Mouse (Mus musculus): ENCODE measurements at regions not wholly inside any gene's neighbourhood (a gene's known extent, or its start where the extent isn't known, plus 50 kb on each side); places are given as distances from the start of the nearest gene placed in this dataset.
A peak's percentile ranks its signal among the peaks of the same experiment; 100 is the strongest.
"Not testable (repeated sequence)": the region's sequence is repeated elsewhere in the genome, so short reads cannot be mapped to it uniquely, and the experiment has no call there.

DNA sequence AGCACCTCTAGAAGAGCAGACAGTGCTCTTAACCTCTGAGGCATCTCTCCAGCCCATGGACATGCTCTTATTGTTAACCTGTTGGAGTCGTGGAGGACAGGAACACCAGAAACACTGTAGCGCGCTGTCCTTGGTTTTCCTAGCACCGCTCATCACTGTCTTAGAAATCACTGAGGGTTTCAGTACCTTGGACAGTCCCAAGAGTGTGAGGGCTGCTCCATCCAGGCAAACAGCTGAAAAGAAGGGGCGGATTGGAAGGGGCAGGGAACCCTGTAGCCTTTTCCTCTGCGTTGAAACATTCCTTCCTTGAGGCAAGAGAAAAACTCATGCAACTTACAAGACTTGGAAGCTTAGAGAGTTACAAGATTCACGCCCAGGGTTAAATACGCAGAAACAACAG lies 190.9 kb downstream of the Adgrd1 start:
- Histone ChIP-seq H3K27me3 (ENCODE audit: control insufficient read depth, insufficient read depth, insufficient read length) (peaks cover 8% of the 10 kb centered on the region), H3K79me2 (ENCODE audit: control insufficient read depth, insufficient read depth) (no peaks in the 10 kb centered on the region), H3ac (ENCODE audit: control insufficient read depth, insufficient read length) (no peak overlapping the region), H3K36me3 (ENCODE audit: control insufficient read depth, insufficient read depth) (no peaks in the 10 kb centered on the region), H3K4me3 (no peak overlapping the region), H3K4me2 (ENCODE audit: low read depth) (no peak overlapping the region)
- peak; percentile 78 for TF ChIP-seq REST (IDR thresholded peaks at IDR 0.05; ENCODE audit: insufficient read depth, insufficient read length)
- TF ChIP-seq MYOG (IDR thresholded peaks at IDR 0.05; ENCODE audit: control insufficient read depth in 1 of 3, insufficient read depth in 1 of 3, insufficient read length in 2 of 3, low read depth in 2 of 3): no peak
- TF ChIP-seq CEBPB (IDR thresholded peaks at IDR 0.05; ENCODE audit: insufficient read depth, poor library complexity, severe bottlenecking): no peak
- TF ChIP-seq USF1 (IDR thresholded peaks at IDR 0.05; ENCODE audit: low read depth): no peak
- TF ChIP-seq POLR2AphosphoS2 (IDR thresholded peaks at IDR 0.05; ENCODE audit: insufficient read length, low read depth): no peak

DNA sequence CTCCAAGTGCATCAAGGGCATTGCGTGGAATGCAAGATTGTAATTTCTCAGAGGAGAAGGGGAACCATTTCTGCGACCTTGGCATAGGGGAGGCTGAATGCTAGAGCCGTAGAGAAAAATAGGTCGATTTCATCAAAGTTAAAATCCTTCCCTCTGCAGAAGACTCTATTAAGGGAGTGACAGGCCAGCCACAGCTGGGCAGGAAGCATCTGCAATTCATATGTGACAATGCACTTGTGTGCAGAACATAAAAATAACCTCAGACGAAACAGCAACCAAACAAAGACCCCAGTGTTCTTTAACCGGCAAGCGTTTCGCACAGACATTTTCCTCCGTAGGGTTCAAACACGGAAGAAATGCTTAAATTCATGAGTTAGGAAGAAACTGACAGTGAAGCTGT lies 196.3 kb downstream of the Adgrd1 start:
- H3K4me2 ChIP-seq (ENCODE audit: low read depth); H3ac ChIP-seq (ENCODE audit: control insufficient read depth, insufficient read length); H3K79me2 ChIP-seq (ENCODE audit: control insufficient read depth, insufficient read depth); H3K4me3 ChIP-seq; H3K27me3 ChIP-seq (ENCODE audit: control insufficient read depth, insufficient read depth, insufficient read length); H3K36me3 ChIP-seq (ENCODE audit: control insufficient read depth, insufficient read depth): not testable (repeated sequence)

DNA sequence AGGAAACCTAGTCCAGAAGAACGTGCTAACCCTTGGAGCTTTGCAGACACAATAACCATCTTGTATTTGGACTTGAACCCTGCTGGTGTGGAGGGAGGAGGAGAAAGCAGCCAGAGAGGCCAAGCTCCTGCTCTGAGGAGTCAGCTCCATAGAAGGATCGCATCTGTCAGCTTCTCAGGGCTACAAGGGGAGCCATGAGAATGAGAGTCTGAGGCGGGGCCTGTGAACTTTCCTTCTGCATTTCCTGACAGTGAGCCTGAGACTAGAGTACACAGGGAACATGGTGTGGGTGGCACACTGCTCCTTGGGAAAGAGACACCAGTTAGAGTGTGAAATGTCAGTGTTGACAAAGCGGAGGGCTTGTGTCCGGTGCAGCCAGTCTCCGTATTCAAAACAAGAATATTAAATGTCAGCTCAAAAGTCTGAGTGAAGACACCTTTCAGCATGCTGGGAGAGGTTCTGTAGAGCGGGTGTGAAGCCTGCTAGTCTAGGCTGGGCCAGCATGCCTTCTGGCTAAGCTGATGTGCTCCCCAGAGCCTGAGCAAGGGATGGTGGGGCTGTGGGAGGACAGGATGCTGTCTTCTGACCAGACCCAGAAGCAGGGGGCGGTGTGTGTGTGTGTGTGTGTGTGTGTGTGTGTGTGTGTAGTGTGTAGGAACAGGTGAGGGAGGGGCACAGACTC lies 198.5 kb downstream of the Adgrd1 start:
- H3ac ChIP-seq (ENCODE audit: control insufficient read depth, insufficient read length); H3K4me3 ChIP-seq; H3K79me2 ChIP-seq (ENCODE audit: control insufficient read depth, insufficient read depth): not testable (repeated sequence)

DNA sequence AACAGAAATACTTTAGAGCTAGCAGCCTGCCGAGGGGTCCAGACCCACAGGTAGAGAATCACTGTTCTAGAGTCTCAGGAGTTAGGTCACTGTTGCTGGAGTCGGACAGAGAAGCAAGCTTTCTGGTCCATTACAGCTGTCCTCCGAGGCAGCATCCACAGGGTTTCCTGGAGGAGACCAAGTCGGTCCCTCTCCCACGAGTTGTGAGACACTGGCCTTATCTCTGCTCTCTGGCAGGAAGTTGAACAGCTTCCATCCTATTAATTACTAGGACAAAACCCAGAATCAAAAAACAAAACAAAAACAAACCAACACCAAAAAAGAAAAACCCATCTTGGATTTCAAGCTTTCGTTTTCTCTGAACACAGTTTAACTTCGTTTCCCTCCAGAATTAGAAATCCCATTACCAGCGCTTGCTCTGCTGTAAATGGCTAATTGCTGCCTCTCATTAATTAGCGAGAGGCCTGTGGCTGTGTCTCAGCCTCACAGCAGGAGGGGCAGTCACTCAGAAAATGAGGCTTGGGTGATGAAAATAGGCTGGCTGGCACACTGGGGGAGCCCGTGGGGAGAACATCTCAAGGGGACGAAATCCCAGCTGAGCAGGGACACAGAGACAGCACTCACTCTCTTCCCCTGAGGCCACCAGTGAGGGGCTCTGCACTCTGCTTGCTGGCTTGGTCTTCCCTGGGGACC lies 201.3 kb downstream of the Adgrd1 start:
- H3K4me3 ChIP-seq: no peak overlapping the region
- TF ChIP-seq MAX (IDR thresholded peaks at IDR 0.05; ENCODE audit: low read depth) (no peak), MYOG (IDR thresholded peaks at IDR 0.05; ENCODE audit: control insufficient read depth in 1 of 3, insufficient read depth in 1 of 3, insufficient read length in 2 of 3, low read depth in 2 of 3) (no peak), CEBPB (IDR thresholded peaks at IDR 0.05; ENCODE audit: insufficient read depth, poor library complexity, severe bottlenecking) (no peak), POLR2AphosphoS2 (IDR thresholded peaks at IDR 0.05; ENCODE audit: insufficient read length, low read depth) (no peak), E2F4 (IDR thresholded peaks at IDR 0.05; ENCODE audit: insufficient read depth) (no peak), TCF12 (IDR thresholded peaks at IDR 0.05; ENCODE audit: insufficient read depth, poor library complexity, severe bottlenecking) (no peak), MYOD1 (IDR thresholded peaks at IDR 0.05; ENCODE audit: control insufficient read depth in 1 of 3, insufficient read length in 2 of 3, low read depth in 2 of 3) (no peak), SRF (IDR thresholded peaks at IDR 0.05; ENCODE audit: control insufficient read depth, insufficient read length, low read depth) (no peak), USF1 (IDR thresholded peaks at IDR 0.05; ENCODE audit: low read depth) (no peak), TCF3 (IDR thresholded peaks at IDR 0.05; ENCODE audit: insufficient read length, low read depth) (no peak), REST (IDR thresholded peaks at IDR 0.05; ENCODE audit: insufficient read depth, insufficient read length) (no peak), POLR2A (IDR thresholded peaks at IDR 0.05; ENCODE audit: insufficient read length, low read depth) (no peak)
- H3K27me3 ChIP-seq (ENCODE audit: control insufficient read depth, insufficient read depth, insufficient read length): no peaks in the 10 kb centered on the region
- no peak overlapping the region for H3K4me2 ChIP-seq (ENCODE audit: low read depth)
- no peak overlapping the region for H3ac ChIP-seq (ENCODE audit: control insufficient read depth, insufficient read length)
- H3K36me3 ChIP-seq (ENCODE audit: control insufficient read depth, insufficient read depth): no peaks in the 10 kb centered on the region
- H3K79me2 ChIP-seq (ENCODE audit: control insufficient read depth, insufficient read depth): no peaks in the 10 kb centered on the region

More for the DNA sequence above, 198.5 kb downstream of the Adgrd1 start:
- H3K36me3 ChIP-seq (ENCODE audit: control insufficient read depth, insufficient read depth); H3K4me2 ChIP-seq (ENCODE audit: low read depth); H3K27me3 ChIP-seq (ENCODE audit: control insufficient read depth, insufficient read depth, insufficient read length): not testable (repeated sequence)

DNA sequence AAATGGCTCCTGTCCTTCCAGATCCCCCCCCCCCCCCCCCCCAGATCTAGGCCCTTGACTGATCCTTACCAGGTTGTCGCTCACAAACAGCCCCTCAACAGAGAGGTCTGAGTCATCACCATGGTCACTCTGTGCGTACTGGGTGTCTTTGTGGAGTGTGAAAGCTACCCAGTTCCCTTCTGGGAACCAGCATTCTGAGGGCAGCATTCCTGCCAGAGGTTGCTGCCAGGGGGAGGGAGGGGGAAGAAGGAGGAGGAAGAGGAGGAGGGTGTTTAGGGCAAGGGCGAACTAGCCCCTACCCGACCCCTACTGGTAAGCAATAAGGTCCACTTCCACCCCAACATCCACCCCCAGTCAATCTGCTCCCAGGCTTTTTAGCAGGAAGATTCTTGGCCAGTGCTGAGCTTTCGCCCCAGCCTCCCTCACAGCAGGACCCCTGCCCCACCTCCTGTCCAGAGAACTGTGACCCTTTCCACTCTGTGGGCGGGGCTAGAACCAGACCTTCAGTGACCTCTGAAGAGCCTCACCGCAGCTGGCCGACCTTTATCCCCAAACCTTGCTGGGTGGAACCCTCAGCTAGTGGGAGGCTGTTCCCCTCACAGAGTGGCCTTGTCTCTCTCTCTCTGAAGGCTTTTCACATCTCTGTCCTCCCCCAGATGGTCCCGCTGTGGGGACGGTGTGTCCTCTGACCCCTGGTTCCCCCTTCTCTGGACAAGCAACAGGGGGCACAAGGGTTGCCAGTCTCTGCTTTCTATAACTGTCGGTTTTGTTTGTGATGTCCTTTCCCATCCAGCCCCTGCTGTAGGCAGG lies 202.2 kb upstream of the Sfswap start:
- H3K36me3 ChIP-seq (ENCODE audit: control insufficient read depth, insufficient read depth): no peaks in the 10 kb centered on the region
- H3K79me2 ChIP-seq (ENCODE audit: control insufficient read depth, insufficient read depth): no peaks in the 10 kb centered on the region
- H3K4me2 ChIP-seq (ENCODE audit: low read depth): peak overlapping the region; percentile 18
- H3K27me3 ChIP-seq (ENCODE audit: control insufficient read depth, insufficient read depth, insufficient read length): no peaks in the 10 kb centered on the region
- H3ac ChIP-seq (ENCODE audit: control insufficient read depth, insufficient read length): no peak overlapping the region
- H3K4me3 ChIP-seq: no peak overlapping the region
- TF ChIP-seq MYOG (IDR thresholded peaks at IDR 0.05; ENCODE audit: control insufficient read depth in 1 of 3, insufficient read depth in 1 of 3, insufficient read length in 2 of 3, low read depth in 2 of 3) (no peak), POLR2AphosphoS2 (IDR thresholded peaks at IDR 0.05; ENCODE audit: insufficient read length, low read depth) (no peak), MYOD1 (IDR thresholded peaks at IDR 0.05; ENCODE audit: control insufficient read depth in 1 of 3, insufficient read length in 2 of 3, low read depth in 2 of 3) (no peak), CEBPB (IDR thresholded peaks at IDR 0.05; ENCODE audit: insufficient read depth, poor library complexity, severe bottlenecking) (no peak), POLR2A (IDR thresholded peaks at IDR 0.05; ENCODE audit: insufficient read length, low read depth) (no peak), TCF3 (IDR thresholded peaks at IDR 0.05; ENCODE audit: insufficient read length, low read depth) (no peak), TCF12 (IDR thresholded peaks at IDR 0.05; ENCODE audit: insufficient read depth, poor library complexity, severe bottlenecking) (no peak), MAX (IDR thresholded peaks at IDR 0.05; ENCODE audit: low read depth) (no peak), USF1 (IDR thresholded peaks at IDR 0.05; ENCODE audit: low read depth) (no peak), SRF (IDR thresholded peaks at IDR 0.05; ENCODE audit: control insufficient read depth, insufficient read length, low read depth) (no peak)
